Comparison of ENCODE assay signal across 14 mouse cellular contexts in genomic region chr15:80502741-80503140, GRCm38 (mm10).
"Had no signal": no experiment of that assay in that cellular context is flagged by ENCODE, and none has a peak within 500 bp of the region (broad histone marks: within the 10 kb centered on the region; RNA-seq: fewer than 3 reads in every experiment).

No protein-coding gene starts in this region.

- H3K27ac ChIP-seq: midbrain, embryonic 10.5 days; midbrain, embryonic 12.5 days; neural tube, embryonic 12.5 days had no signal

- ATAC-seq: midbrain, embryonic 16.5 days had no signal

- H3K9ac ChIP-seq: lung, embryonic 14.5 days; midbrain, embryonic 12.5 days; neural tube, embryonic 12.5 days had no signal

- H3K9me3 ChIP-seq: midbrain, embryonic 10.5 days; midbrain, embryonic 12.5 days; neural tube, embryonic 12.5 days had no signal

- H3K27me3 ChIP-seq: midbrain, embryonic 12.5 days; neural tube, embryonic 12.5 days had no signal

- DNase-seq: lung, adult 18-20 months; lung, embryonic 14.5 days; lung, postnatal 10 days; midbrain, embryonic 14.5 days; retina, postnatal 1 day; right cerebral cortex, adult 18-20 months; right cerebral cortex, postnatal 25 days; right cerebral cortex, postnatal 4 days; spleen, adult 18-20 months had no signal

- H3K4me2 ChIP-seq: lung, embryonic 14.5 days; midbrain, embryonic 12.5 days; neural tube, embryonic 12.5 days had no signal

- H3K4me3 ChIP-seq: midbrain, embryonic 10.5 days; midbrain, embryonic 12.5 days; myocyte; neural tube, embryonic 12.5 days had no signal

- H3K36me3 ChIP-seq: midbrain, embryonic 10.5 days; midbrain, embryonic 12.5 days; neural tube, embryonic 12.5 days had no signal
